Mouse (Mus musculus): ENCODE data around the gene Oog3.

The Oog3 gene

DNA sequence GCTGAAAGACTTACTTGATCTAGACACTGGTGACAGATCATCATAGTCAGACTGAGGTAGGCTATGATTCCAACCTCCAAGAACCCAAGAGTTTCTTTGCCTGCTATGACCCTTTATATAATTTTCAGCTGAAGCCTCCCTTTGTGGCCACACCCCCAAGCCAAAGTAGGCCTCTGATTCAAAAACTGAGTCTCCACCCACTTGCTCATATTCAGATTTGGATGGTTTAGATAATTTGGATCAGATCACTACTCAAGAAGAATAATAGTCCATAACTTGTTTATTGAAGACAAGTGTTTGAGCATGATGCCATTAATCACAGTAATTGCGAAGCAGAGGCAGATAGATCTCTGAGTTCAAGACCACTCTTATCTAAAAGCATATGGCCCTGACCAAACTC lies at the start of gene Oog3:
Oog3 (minus strand) TSS at position 101 of the 400 bp plus-strand sequence.
- in situ Hi-C loops (cut with MboI; ENCODE audit: low pct_unique_long_range_greater_than_20kb in 1 of 2, low sequenced_read_pairs in 2 of 2, unreplicated experiment in 1 of 2): loop anchor here in 1 of 2 experiments (25.0 kb wide), 1 partner anchor 325 kb away; the partner anchor contains the start of gene Gm13103

DNA sequence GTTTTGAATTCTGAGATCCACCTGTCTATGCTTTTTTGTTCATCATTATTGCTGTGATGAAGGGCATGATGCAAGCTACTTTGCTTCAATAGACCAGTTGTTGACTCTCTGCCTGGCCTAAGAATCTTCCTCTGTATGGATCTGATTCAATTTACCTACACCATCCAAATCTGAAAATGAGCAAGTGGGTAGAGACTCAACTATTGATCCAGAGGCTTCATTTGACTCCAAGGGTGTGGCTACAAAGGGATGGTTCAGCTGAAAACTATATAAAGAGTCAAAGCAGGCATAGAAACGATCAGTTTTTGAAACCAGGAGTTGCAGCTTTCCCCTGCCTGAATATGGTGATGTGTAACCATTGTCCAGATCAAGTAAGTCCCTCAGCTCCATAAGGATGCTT lies 28.0 kb upstream of the Oog3 start, which contains the start of gene Oog2:
Oog2 (plus strand) TSS at position 301 of the 400 bp plus-strand sequence.
- in situ Hi-C loops (cut with MboI; ENCODE audit: low pct_unique_long_range_greater_than_20kb in 1 of 2, low sequenced_read_pairs in 2 of 2, unreplicated experiment in 1 of 2): no loop called here
